Mouse (Mus musculus) G1E-ER4 (cell line): ENCODE measurements around the gene Gm20388. TPM values are rescaled to one million over a fixed set of nuclear protein-coding genes. Genes with fewer than 3 reads are reported as not detected.

Experiments
- GATA1 ChIP-seq: IDR thresholded peaks from one replicate; pipeline ENCODE4 v1.8.0; 2012; ENCODE audit warnings: low read length, inconsistent platforms
- polyA plus RNA-seq: library from polyadenylated mRNA; stranded (reverse); fragments of >175 nt; gene quantifications from 2 replicates; pipeline ENCODE4 v1.2.3, GENCODE M21; 2012

The Gm20388 gene
- polyA plus RNA-seq, 1 experiment: not detected

DNA sequence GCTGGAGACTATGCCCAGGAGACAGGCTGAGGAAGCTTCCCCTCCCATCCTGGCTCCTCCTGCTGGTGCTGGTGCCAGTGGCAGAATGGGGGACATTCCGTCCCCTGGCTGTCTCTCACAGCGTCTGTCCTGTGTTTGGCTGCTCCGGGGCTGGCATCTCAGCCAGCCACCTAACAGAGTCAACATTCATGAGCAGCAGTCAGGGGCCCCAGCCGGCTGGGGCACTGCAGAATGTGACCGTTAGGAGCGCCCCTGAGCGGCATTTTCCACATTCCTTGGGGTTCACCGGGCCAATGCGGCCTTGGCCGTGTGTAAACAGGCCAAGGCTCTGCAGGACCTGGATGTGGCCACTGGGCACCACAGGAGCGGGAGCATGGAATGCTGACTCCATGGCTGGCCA, 2323.4 kb downstream of the Gm20388 start:
- no peak for TF ChIP-seq GATA1

DNA sequence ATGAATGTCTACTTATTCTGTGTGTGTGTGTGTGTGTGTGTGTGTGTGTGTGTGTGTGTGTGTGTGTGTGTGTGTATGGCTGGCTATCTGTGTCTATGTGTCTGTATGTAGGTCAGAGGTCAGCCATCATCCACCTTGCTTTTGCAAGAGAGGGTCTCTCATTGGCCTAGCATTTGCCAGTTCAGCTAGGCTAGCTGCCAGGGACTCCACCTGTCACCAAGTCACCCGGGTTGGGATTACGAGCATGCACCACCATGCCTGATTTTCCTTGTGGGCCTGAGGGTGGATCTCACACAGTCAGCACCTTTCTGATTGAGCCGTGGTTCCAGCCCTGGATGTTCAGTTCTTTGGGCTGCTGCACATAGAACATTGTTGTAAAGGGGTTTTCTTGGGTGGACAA, 2325.9 kb downstream of the Gm20388 start:
- no peak for TF ChIP-seq GATA1

GRCm38 (mm10) chr8:122238225-122238624, 2327.6 kb downstream of the Gm20388 start:
- TF ChIP-seq GATA1: no peak

GRCm38 (mm10) chr8:122238731-122239130, 2328.1 kb downstream of the Gm20388 start:
- TF ChIP-seq GATA1: no peak

- TF ChIP-seq GATA1: no peak
Observed at GRCm38 (mm10) chr8:122240241-122241026, 2329.8 kb downstream of the Gm20388 start.

DNA sequence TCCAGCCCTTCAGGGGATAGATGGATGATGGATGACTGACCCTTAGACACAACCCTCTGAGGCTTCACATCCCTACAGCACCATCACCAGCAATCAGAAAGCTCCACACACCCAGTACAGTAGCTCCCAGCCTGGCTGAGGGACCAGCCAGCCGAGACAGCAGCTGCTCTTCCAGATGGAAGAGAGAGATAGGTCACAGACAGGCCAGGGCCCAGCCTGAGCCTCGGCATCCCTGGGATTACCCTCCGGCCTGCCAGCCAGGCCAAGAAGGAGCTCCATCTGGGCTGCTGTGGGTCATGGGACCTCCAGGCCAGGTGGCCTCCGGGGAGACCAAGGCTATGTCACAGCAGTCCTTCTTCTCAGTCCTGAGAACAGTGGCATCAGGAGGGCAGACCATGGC, 2332.7 kb downstream of the Gm20388 start:
- no peak for TF ChIP-seq GATA1

- TF ChIP-seq GATA1: no peak
Observed at GRCm38 (mm10) chr8:122245161-122245560, 2334.5 kb downstream of the Gm20388 start.

DNA sequence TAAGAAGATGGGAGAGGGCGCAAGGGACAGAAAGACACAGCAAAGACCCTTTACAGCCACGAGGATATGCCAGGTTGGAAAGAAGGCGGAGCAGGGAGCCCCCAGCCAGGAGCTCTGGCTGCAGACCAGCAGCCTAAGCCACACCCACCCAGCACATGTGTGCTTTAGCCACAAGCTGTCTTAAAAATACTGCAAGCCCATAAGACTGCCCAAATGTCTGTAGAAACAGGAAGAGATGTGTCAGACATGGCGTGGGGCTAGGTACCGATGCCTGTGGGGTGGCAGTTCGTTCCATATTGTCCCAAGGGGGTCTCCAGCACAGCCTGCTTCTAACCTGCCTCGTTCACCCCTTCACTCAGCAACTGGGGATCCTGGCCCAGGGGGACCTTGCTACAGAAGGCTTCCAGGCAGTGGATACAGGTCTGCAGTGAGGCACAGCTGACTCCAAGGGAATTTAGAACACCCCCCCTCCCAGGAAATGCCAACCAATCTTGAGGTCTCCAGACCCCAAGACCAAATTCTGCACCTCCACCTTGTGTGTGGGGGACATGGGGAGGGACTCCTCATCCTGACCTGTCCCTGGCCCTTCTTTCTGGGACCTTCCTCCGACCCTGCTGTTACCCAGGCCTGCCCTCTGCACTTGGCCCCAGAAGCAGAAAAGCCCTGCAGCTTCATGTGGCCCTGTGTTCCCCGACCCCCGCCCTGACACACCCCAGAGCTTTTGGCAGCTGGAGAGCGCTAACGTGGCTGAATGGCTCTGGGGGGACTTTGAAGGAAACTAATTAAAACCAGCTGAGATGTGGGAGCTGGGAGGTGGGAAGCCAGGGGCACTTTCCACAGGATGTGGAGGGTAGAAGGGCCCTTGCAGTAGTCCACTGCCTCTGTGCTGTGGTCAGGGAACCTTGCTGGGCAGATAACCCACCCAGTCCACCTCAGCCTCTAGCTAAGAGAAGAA, 2335.9 kb downstream of the Gm20388 start:
- TF ChIP-seq GATA1: no peak

- TF ChIP-seq GATA1: no peak
Observed at GRCm38 (mm10) chr8:122251739-122252138, 2341.1 kb downstream of the Gm20388 start.

DNA sequence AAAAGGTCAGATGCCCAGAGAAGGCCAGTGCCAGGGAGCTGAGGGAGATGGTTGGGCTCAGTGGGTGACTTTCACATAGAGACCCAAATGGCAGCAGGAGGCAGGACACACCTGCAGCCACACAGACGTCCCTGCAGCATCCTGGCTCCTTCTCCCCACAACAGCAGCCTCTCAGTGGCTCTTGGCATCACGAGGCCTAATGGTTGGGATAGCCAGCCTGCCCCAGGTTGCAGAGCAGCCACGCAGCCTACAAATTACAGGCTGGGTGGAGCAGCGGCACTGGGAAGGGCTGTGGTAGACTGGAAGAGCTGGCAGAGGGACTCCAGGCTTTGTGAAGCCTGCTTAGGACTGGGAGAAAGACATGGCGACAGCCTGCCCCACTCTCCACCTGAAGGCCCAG, 2341.7 kb downstream of the Gm20388 start:
- TF ChIP-seq GATA1: no peak

DNA sequence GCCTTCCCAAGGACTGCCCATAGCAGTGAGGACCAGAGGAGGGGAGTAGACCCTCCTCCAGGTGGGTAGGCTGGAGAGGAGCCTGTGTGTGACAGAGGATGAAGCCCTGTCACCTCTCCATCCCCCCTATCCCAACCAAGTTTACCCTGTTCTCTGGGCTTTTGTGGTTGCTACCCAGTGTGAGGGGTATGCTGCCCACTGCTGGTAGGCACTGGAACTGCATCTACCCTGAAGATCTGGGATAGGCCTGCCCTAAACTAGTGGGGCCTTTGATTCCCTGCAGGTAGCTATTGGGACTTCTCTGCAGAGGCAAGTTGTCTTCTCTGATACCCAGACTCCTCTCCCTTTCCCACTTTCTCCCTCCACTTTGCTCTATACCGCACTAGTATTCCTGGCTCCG, 2348.7 kb downstream of the Gm20388 start:
- TF ChIP-seq GATA1: no peak

GRCm38 (mm10) chr8:122260755-122261154, 2350.1 kb downstream of the Gm20388 start:
- no peak for TF ChIP-seq GATA1

GRCm38 (mm10) chr8:122262835-122263234, 2352.2 kb downstream of the Gm20388 start:
- TF ChIP-seq GATA1: no peak

DNA sequence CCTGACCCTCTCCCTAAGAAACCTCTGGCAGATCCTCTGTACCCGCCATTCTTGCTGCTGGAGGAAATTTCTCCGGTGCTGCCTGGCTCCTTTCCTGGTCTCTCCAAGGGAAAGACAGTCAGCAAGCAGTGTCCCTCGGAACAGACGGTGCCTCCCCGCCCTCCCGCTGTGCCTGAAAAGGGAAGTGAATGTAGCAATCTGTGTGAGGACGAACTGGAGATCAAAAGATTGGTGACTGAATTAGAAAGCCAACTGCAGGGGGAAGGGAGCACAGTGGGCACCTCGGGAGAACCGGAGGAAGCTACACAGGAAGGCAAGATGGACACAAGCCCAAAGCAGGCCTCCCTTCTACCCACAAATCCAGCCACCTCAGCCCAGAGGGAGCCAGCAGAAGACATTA, 2353.6 kb downstream of the Gm20388 start:
- no peak for TF ChIP-seq GATA1

DNA sequence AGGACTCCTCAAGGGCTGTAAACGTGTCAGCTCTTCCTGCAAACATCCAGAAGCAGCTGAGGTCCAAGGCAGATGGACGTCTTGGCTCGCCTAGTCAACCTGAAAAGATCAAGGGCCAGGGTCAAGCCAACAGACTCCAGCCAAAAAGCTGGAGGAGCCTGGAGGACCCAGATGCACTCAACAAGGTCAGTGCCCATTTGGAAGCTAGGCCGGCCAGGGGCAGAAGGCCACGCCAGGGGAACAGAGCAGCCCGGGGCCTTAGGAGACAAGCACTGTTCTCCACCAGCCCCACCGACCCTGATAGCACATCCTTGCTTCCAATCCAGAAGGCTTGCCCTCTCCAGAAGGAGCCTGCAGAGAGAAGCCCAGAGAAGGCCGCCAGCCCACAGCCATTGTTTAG, 2354.9 kb downstream of the Gm20388 start:
- TF ChIP-seq GATA1: no peak

- TF ChIP-seq GATA1: no peak
Observed at GRCm38 (mm10) chr8:122266867-122267266, 2356.2 kb downstream of the Gm20388 start.

DNA sequence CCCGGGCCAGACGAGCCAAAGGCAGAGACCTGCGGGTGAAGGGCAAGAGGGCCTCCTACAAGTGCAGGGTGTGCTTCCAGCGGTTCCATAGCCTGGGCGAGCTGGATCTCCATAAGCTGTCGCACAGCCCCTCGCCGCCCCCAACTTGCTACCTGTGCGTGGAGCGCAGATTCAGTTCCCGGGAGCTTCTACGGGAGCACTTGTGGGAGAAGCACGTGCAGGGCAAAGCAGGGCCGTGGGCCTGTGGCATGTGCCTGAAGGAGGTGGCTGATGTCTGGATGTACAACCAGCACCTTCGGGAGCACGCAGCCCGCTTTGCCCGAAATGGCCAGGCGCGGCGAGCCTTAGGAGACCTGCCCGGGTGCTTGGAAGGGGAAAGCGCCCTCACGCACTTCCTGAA, 2358.2 kb downstream of the Gm20388 start:
- TF ChIP-seq GATA1: no peak

DNA sequence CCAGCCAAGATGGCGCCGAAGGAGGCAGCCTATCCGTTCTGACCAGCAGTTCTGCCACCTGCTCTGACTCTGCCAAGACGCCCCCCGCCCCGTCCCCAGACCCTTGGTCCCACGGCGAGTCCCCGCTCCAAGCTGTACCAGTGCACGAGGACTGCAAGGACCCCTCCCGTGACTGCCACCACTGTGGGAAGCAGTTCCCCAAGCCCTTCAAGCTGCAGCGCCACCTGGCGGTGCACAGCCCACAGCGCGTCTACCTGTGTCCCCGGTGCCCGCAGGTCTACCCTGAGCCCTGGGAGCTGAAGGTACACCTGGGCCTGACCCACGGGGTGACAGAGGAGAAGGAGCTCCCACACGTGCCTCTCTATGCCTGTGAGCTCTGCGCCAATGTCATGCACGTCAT, 2358.8 kb downstream of the Gm20388 start:
- TF ChIP-seq GATA1: no peak
